Mouse (Mus musculus) lung, postnatal 10 days (tissue): ENCODE measurements at regions not wholly inside any gene's neighbourhood (a gene's known extent, or its start where the extent isn't known, plus 50 kb on each side); places are given as distances from the start of the nearest gene placed in this dataset.

Experiments used
- DNase-seq: peaks from one replicate; pipeline ENCODE4 v3.0.0; 2021

DNA sequence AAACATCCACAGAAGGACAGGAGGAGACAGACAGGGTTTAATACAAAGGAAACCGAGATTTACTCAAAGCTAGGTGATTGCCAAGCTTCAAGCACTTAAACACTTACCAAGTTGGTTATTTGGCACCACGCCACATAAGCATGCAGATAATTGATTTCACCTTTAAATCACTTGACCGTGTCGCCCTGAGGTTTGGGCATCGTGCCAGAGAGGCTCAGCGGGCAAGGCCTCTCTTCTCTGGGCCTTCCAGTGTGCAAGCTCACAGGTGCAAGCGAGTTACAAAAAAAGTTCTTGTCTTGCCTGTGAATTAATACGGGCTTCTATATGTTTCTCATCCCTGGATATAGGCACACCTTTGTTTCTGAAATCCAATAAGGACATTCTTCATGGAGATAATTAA, 78.4 kb upstream of the 4930583I09Rik start:
- peak; percentile 19 for DNase-seq

GRCm38 (mm10) chr17:64908671-64909070, 72.8 kb upstream of the 4930583I09Rik start:
- no peak for DNase-seq

DNA sequence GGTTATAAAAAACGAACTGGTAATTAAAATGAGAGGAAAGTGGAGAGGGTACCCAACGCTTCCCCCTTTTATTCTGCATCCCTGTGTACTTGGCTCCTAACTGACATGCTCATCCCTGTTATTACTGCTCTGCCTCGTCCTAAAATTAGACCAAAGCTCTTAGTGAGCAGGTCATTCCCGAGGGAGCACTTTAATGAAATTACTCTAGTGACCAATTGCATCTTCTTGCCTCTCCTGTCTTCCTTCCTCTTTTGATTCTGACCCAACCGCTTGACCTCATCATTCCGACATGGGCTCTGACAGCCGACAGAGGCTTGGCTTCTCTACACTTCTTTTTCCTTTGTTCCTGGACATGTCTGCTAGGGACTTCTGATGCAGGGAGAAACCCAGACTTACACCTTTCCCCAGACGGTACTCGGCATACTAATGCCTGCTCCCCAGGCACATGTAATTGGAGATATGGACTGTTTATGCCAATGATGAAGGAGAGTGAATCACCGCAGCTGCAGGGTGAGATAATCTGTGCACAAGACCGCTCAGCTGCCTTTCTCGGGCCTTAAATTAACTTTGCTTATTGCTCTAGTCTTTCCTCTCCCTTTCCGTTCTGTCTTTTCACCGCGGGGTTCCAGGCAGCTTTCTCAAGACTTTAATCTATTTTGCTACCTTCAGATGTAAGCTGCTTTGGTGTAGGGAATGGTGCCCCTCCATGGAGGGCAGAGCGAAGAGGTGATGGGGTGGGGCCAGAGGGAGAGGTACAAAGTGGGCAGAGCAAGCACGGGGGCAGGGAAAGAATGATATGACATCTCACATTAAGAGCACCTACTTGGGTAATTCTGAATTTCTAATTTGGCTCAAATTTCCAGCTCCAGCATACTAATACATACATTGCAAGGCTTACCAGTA, 66.1 kb upstream of the 4930583I09Rik start:
- no peak for DNase-seq

GRCm38 (mm10) chr17:64897473-64897872, 61.6 kb upstream of the 4930583I09Rik start:
- no peak for DNase-seq

- DNase-seq, result no peak
These were observed 60.0 kb upstream of the 4930583I09Rik start for GRCm38 (mm10) chr17:64895886-64896285.

- no peak for DNase-seq
These were observed 59.6 kb upstream of the 4930583I09Rik start for GRCm38 (mm10) chr17:64895466-64895865.

GRCm38 (mm10) chr17:64893182-64893902, 57.5 kb upstream of the 4930583I09Rik start:
- no peak for DNase-seq
